Mouse (Mus musculus) MEL (cell line): ENCODE measurements at regions not wholly inside any gene's neighbourhood (a gene's known extent, or its start where the extent isn't known, plus 50 kb on each side); places are given as distances from the start of the nearest gene placed in this dataset.

Experiments
- DNase-seq: peaks from one replicate; pipeline ENCODE4 v3.0.0; 2011; ENCODE audit warnings: low read depth, low spot score
- H3K27ac ChIP-seq: 2 replicates; pipeline ENCODE4 v1.5.1; 2012; ENCODE audit warnings: low read depth, mild to moderate bottlenecking, control low read depth, low read length, moderate library complexity; ENCODE audit not compliant: control insufficient read depth
- H3K27me3 ChIP-seq, 2 experiments: fragments of 150-350 bp in 1 of 2; sonication (generic) in 1 of 2; 2 replicates each; pipeline ENCODE4 v1.6.1; 2012; ENCODE audit warnings: low read length in 2 of 2, mild to moderate bottlenecking in 2 of 2, improper control_type of control experiment in 1 of 2, moderate library complexity in 1 of 2; ENCODE audit not compliant: insufficient read depth in 2 of 2, control insufficient read depth in 1 of 2
- H3K36me3 ChIP-seq, 2 experiments: 2 replicates each; pipeline ENCODE4 v1.6.1; 2012 to 2014; ENCODE audit warnings: low read length in 2 of 2, improper control_type of control experiment in 1 of 2, inconsistent platforms in 1 of 2, mild to moderate bottlenecking in 1 of 2; ENCODE audit not compliant: insufficient read depth in 2 of 2, control insufficient read depth in 1 of 2
- H3K4me1 ChIP-seq, 2 experiments: fragments of 150-350 bp in 1 of 2; sonication (generic) in 1 of 2; 2 replicates each; pipeline ENCODE4 v1.6.1; 2012; ENCODE audit warnings: low read length in 2 of 2, improper control_type of control experiment in 1 of 2, mild to moderate bottlenecking in 1 of 2; ENCODE audit not compliant: insufficient read depth in 2 of 2, control insufficient read depth in 1 of 2
- H3K4me3 ChIP-seq, 2 experiments: fragments of 150-350 bp in 1 of 2; sonication (generic) in 1 of 2; 2 replicates each; pipeline ENCODE4 v1.5.1; 2012; ENCODE audit warnings: low read depth in 2 of 2, low read length in 2 of 2, mild to moderate bottlenecking in 2 of 2, moderate library complexity in 2 of 2, control low read depth in 1 of 2, improper control_type of control experiment in 1 of 2; ENCODE audit not compliant: control insufficient read depth in 1 of 2, insufficient read depth in 1 of 2
- H3K79me2 ChIP-seq: 2 replicates; pipeline ENCODE4 v1.6.1; 2012; ENCODE audit warnings: mild to moderate bottlenecking, low read length, moderate library complexity; ENCODE audit not compliant: control insufficient read depth, poor library complexity, insufficient read depth
- H3K9ac ChIP-seq: 2 replicates; pipeline ENCODE4 v1.6.1; 2012; ENCODE audit warnings: low read depth, mild to moderate bottlenecking, control low read depth, low read length, moderate library complexity; ENCODE audit not compliant: control insufficient read depth, poor library complexity, severe bottlenecking
- H3K9me3 ChIP-seq: fragments of 150-350 bp; sonication (generic); replicated peaks from 2 replicates; pipeline ENCODE4 v1.6.1; 2012; ENCODE audit warnings: mild to moderate bottlenecking, low read length, improper control_type of control experiment, moderate library complexity; ENCODE audit not compliant: insufficient read depth
- CHD1 ChIP-seq: IDR thresholded peaks from 2 replicates; pipeline ENCODE4 v1.6.1; 2012; ENCODE audit warnings: low read depth, mild to moderate bottlenecking, inconsistent platforms, low read length, improper control_type of control experiment
- CHD2 ChIP-seq: IDR thresholded peaks from 2 replicates; pipeline ENCODE4 v1.6.1; 2011; ENCODE audit warnings: low read length, improper control_type of control experiment
- E2F4 ChIP-seq: IDR thresholded peaks from 2 replicates; pipeline ENCODE4 v1.6.1; 2011; ENCODE audit warnings: low read depth, low read length, improper control_type of control experiment, borderline replicate concordance
- EP300 ChIP-seq, 2 experiments: IDR thresholded peaks; 2 replicates each; pipeline ENCODE4 v1.6.1; 2011; ENCODE audit warnings: improper control_type of control experiment in 2 of 2, low read length in 2 of 2, low read depth in 1 of 2, mild to moderate bottlenecking in 1 of 2
- ETS1 ChIP-seq: IDR thresholded peaks from 2 replicates; pipeline ENCODE4 v1.6.1; 2012; ENCODE audit warnings: low read depth, mild to moderate bottlenecking, inconsistent platforms, low read length, improper control_type of control experiment, moderate library complexity
- MAZ ChIP-seq: IDR thresholded peaks from 2 replicates; pipeline ENCODE4 v1.6.1; 2012; ENCODE audit warnings: low read depth, mild to moderate bottlenecking, inconsistent platforms, low read length, improper control_type of control experiment
- MEF2A ChIP-seq: IDR thresholded peaks from 2 replicates; pipeline ENCODE4 v1.6.1; 2014; ENCODE audit warnings: low read depth, mild to moderate bottlenecking, inconsistent platforms, low read length, improper control_type of control experiment; ENCODE audit not compliant: poor library complexity, insufficient replicate concordance, severe bottlenecking; ENCODE audit errors: extremely low read depth
- MXI1 ChIP-seq: IDR thresholded peaks from 2 replicates; pipeline ENCODE4 v1.6.1; 2011; ENCODE audit warnings: mild to moderate bottlenecking, low read depth, low read length, improper control_type of control experiment
- MYC ChIP-seq: IDR thresholded peaks from 2 replicates; pipeline ENCODE4 v1.6.1; 2011; ENCODE audit warnings: low read depth, mild to moderate bottlenecking, low read length, improper control_type of control experiment, moderate library complexity
- NELFE ChIP-seq: IDR thresholded peaks from 2 replicates; pipeline ENCODE4 v1.6.1; 2011; ENCODE audit warnings: low read depth, low read length, improper control_type of control experiment
- POLR2AphosphoS2 ChIP-seq: IDR thresholded peaks from 2 replicates; pipeline ENCODE4 v1.6.1; 2011; ENCODE audit warnings: low read length, improper control_type of control experiment
- POLR2AphosphoS5 ChIP-seq: IDR thresholded peaks from 2 replicates; pipeline ENCODE4 v1.6.1; 2012; ENCODE audit warnings: low read depth, borderline replicate concordance, mild to moderate bottlenecking, inconsistent platforms, low read length, moderate library complexity, mixed read lengths
- RCOR1 ChIP-seq: IDR thresholded peaks from 2 replicates; pipeline ENCODE4 v1.6.1; 2012; ENCODE audit warnings: low read depth, mild to moderate bottlenecking, inconsistent platforms, low read length, improper control_type of control experiment
- SMC3 ChIP-seq: IDR thresholded peaks from 2 replicates; pipeline ENCODE4 v1.6.1; 2011; ENCODE audit warnings: low read depth, low read length, improper control_type of control experiment
- TAL1 ChIP-seq: IDR thresholded peaks from 2 replicates; pipeline ENCODE4 v1.6.1; 2012; ENCODE audit warnings: mild to moderate bottlenecking, inconsistent platforms, low read length, moderate library complexity, mixed read lengths
- TBP ChIP-seq: IDR thresholded peaks from 2 replicates; pipeline ENCODE4 v1.8.0; 2011; ENCODE audit warnings: low read depth, low read length, improper control_type of control experiment
- ZKSCAN1 ChIP-seq: IDR thresholded peaks from 2 replicates; pipeline ENCODE4 v1.6.1; 2012; ENCODE audit warnings: low read depth, mild to moderate bottlenecking, inconsistent platforms, low read length, improper control_type of control experiment, moderate library complexity
- ZMIZ1 ChIP-seq: IDR thresholded peaks from 2 replicates; pipeline ENCODE4 v1.6.1; 2012; ENCODE audit warnings: low read depth, mild to moderate bottlenecking, inconsistent platforms, low read length, improper control_type of control experiment, moderate library complexity

DNA sequence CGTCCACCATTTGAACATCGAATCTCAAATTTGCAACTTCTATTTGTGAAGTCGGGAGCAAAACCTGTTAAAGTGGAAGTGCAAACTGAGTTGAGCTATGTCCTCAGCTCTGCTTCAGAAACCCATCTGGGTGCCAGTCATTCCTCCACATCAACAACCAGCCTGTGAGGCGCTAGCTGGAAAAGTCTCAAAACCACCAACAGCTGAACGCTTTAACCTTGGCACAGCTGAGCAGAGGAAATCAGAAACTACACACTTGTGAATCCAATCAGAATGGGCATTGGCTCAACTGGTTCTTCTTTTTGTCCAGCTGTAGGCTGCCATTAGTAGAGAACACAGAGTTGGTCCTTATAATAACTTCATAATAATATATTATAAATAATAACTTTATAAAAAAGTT, 651.5 kb downstream of the Nr2f2 start:
- no peak for TF ChIP-seq CHD2
- TF ChIP-seq SMC3: no peak
- TF ChIP-seq CHD1: no peak
- no peak for TF ChIP-seq ZKSCAN1
- TF ChIP-seq EP300 (IDR thresholded peaks at IDR 0.05; ENCODE audit: low read depth in 1 of 2, low read length in 2 of 2): no peak
- no peak for TF ChIP-seq TAL1
- TF ChIP-seq NELFE: no peak
- TF ChIP-seq MEF2A: no peak
- TF ChIP-seq POLR2AphosphoS2: no peak
- no peak for TF ChIP-seq ETS1
- TF ChIP-seq RCOR1: no peak
- TF ChIP-seq ZMIZ1: no peak
- TF ChIP-seq, all 39 proteins: peak for 0
- H3K4me3 ChIP-seq: no peak overlapping the region
- H3K9ac ChIP-seq: no peak overlapping the region
- H3K27ac ChIP-seq: no peak overlapping the region
- no peak for DNase-seq
- H3K4me1 ChIP-seq: no peaks in the 10 kb centered on the region
- no peaks in the 10 kb centered on the region for H3K79me2 ChIP-seq
- H3K27me3 ChIP-seq: no peaks in the 10 kb centered on the region
- no peaks in the 10 kb centered on the region for H3K36me3 ChIP-seq
- no peaks in the 10 kb centered on the region for H3K9me3 ChIP-seq

DNA sequence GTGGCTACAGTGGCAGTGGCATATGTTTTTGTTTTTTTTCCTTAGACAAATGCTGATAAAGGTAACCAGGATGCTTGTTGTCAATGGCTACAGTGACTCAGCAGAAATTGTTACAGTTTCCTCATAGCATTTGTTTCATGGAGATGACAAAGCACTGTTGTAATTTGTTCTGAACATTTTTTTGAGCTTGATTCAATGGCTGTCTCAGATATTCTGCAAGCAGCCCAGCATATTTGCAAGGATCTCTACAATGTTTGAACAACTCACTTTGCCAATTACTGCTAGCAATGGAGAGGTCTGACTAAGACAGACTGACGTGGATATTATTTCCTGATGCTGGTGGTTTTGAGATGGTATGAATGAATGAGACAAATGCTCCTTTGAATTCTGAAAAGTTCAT, 696.3 kb downstream of the Nr2f2 start:
- no peak for TF ChIP-seq POLR2AphosphoS5
- TF ChIP-seq TAL1: no peak
- TF ChIP-seq MXI1: no peak
- TF ChIP-seq CHD2: no peak
- TF ChIP-seq MYC: no peak
- TF ChIP-seq ZMIZ1: no peak
- no peak for TF ChIP-seq MAZ
- TF ChIP-seq E2F4: no peak
- no peak for TF ChIP-seq TBP
- H3K27me3 ChIP-seq: no peaks in the 10 kb centered on the region
- no peak overlapping the region for H3K9ac ChIP-seq
- no peaks in the 10 kb centered on the region for H3K36me3 ChIP-seq
- no peaks in the 10 kb centered on the region for H3K9me3 ChIP-seq
- H3K4me1 ChIP-seq: no peaks in the 10 kb centered on the region
- no peak overlapping the region for H3K27ac ChIP-seq
- no peaks in the 10 kb centered on the region for H3K79me2 ChIP-seq
- no peak for DNase-seq
- H3K4me3 ChIP-seq: no peak overlapping the region
